Mouse (Mus musculus) heart, embryonic 11.5 days (tissue): ENCODE measurements around the gene Tmem262. TPM values are rescaled to one million over a fixed set of nuclear protein-coding genes. Genes with fewer than 3 reads are reported as not detected.

ENCODE experiments used
- ATAC-seq: fragments of 200-750 bp; cut with Nextera tagmentation; replicated peaks from 2 replicates; pipeline ENCODE4 v1.8.0; 2017; ENCODE audit warnings: moderate library complexity; ENCODE audit not compliant: insufficient number of reproducible peaks, low FRiP score, low TSS enrichment
- H3K27ac ChIP-seq: fragments of 300-500 bp; sonication (generic); 2 replicates; pipeline ENCODE4 v1.5.1; 2014; ENCODE audit warnings: mild to moderate bottlenecking, low read depth, low read length
- H3K27me3 ChIP-seq: fragments of 300-500 bp; sonication (generic); 2 replicates; pipeline ENCODE4 v1.6.1; 2014; ENCODE audit warnings: mild to moderate bottlenecking, low read length, mixed read lengths; ENCODE audit not compliant: control insufficient read depth, insufficient read depth
- H3K36me3 ChIP-seq: fragments of 300-500 bp; sonication (generic); 2 replicates; pipeline ENCODE4 v1.6.1; 2014; ENCODE audit warnings: mild to moderate bottlenecking, low read length, moderate library complexity, mixed read lengths; ENCODE audit not compliant: control insufficient read depth, insufficient read depth
- H3K4me1 ChIP-seq: fragments of 300-500 bp; sonication (generic); 2 replicates; pipeline ENCODE4 v1.6.1; 2014; ENCODE audit warnings: low read length; ENCODE audit not compliant: control insufficient read depth, insufficient read depth
- H3K4me2 ChIP-seq: fragments of 300-500 bp; sonication (generic); 2 replicates; pipeline ENCODE4 v1.6.1; 2014; ENCODE audit warnings: mild to moderate bottlenecking, moderate library complexity
- H3K4me3 ChIP-seq: fragments of 300-500 bp; sonication (generic); 2 replicates; pipeline ENCODE4 v1.5.1; 2014; ENCODE audit warnings: low read depth, low read length
- H3K9ac ChIP-seq: fragments of 300-500 bp; sonication (generic); 2 replicates; pipeline ENCODE4 v1.6.1; 2014; ENCODE audit warnings: mild to moderate bottlenecking, low read depth, low read length, moderate library complexity
- H3K9me3 ChIP-seq: fragments of 300-500 bp; sonication (generic); replicated peaks from 2 replicates; pipeline ENCODE4 v1.6.1; 2016; ENCODE audit warnings: low read length; ENCODE audit not compliant: control insufficient read depth
- WGBS: fragments of 180-500 bp; shearing (Covaris S2); extraction: QIAGEN DNeasy Blood & Tissue Kit; methylation state at CpG from one replicate; pipeline ENCODE4 v1.1.7; 2014; ENCODE audit not compliant: insufficient replicate concordance; 5-methylcytosine and 5-hydroxymethylcytosine counted together
- polyA plus RNA-seq: library from polyadenylated mRNA; unstranded; fragments of >200 nt; fragmentation: Nextera tagmentation; extraction: Ambion mirVana; gene quantifications from 2 replicates; pipeline ENCODE4 v1.2.1, GENCODE M21; 2014

The Tmem262 gene
- polyA plus RNA-seq, 1 experiment from 2014 or later, result not detected

DNA sequence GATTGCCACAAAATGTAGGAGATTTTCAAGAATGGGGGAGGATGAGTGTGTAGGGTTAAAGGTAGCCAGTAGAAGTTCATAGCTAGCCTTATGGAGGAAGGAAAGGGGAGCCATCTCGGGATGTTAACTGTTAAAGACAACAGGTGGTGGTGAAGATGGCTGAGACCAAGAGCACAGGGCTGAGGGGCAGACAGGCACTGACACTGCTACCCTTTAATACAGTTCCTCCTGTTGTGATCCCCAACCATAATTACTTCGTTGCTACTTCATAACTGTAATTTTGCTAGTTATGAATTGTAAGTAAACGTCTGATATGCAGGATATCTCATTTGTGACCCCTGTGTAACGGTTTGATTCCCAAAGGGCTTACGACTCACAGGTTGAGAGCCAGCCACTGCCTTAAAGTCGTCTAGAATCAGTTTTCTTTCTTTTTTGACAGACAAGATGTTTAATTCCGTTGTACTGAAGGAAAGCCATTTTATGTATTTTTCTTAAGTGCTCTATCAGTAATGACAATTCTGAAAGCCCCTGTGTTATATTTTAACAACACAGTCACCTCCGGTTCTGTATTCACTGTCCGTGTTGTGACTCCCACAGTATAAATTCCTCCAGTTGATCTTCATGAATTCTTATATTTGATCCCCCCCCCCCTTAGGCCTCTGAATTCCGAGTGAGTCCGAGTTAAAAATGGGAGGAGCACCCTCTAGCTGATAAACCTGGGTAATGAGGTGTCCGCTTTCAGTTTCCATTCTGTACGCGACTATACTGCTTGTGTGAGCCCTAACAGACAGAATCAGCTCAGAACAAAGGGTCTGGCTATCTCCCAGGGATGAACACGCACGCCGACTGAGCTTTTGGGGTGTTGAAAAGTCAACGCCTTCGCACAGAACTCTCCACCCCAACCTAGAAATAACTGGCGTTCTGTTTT is 34.2 kb upstream of the Tmem262 start:
- ATAC-seq, result no peak
- WGBS, result 18% methylated on average over 20 of the region's 20 CpGs

DNA sequence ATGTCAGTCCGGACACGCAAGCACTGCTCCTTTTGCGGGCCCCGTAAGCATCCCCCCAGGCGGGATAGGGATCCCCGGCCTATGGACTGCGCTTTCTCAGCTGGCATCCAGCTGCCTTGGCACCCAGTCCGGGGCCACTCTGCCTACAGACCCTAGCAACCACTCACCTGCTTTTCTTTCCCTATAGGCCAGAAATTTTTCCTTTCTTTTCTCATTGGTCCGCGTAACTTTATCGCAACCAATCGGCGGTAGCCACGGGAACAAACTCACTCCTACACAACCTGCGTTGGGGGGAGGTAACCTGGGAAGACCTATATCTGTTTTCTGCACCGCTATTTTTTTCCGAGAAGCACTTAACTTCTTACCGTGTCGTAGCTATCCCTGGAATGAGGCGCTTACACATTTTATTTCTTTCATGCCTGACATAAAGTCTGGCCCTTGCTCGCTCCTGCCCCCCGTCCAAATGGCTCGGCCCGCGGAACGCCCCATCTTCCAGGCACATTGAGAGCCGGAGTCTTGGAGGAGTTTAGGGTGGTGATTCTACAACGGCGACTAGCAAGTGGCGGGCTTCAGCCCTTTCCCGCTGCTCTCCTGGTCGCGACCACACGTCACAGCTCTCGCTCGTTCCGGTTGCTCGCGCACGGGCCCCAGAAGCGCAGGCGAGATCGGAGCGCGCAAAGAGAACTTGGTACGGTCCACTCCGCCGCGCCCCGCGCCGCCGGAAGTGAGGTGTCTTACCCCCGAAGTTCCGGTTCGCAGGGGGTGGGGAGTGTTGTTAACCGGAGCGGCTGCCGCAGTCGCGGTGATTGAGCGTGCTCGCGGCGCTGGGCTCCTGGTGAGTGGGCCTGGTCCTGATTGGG is 33.3 kb upstream of the Tmem262 start, which contains the start of gene Syvn1:
TSS of gene Syvn1 (plus strand) at position 283 of the 860 bp plus-strand sequence.
- Histone ChIP-seq H3K27me3 (no peaks in the 10 kb centered on the region), H3K9me3 (no peaks in the 10 kb centered on the region), H3K4me2 (peak within 1 kb of the TSS; percentile 97), H3K4me3 (peak within 1 kb of the TSS; percentile 82), H3K4me1 (peaks cover 16% of the 10 kb centered on the region), H3K36me3 (peaks cover 31% of the 10 kb centered on the region), H3K27ac (peak within 1 kb of the TSS; percentile 98), H3K9ac (peak within 1 kb of the TSS; percentile 94)
- peak; percentile 84 for ATAC-seq
- WGBS, result under 1% methylated on average over 65 of the region's 65 CpGs

More for the DNA sequence above, 34.2 kb upstream of the Tmem262 start:
- Histone ChIP-seq H3K27ac (peak overlapping the region; percentile 98), H3K36me3 (peaks cover 22% of the 10 kb centered on the region), H3K27me3 (no peaks in the 10 kb centered on the region), H3K9ac (peak overlapping the region; percentile 94), H3K9me3 (no peaks in the 10 kb centered on the region), H3K4me2 (peak overlapping the region; percentile 97), H3K4me3 (peak overlapping the region; percentile 82), H3K4me1 (peaks cover 16% of the 10 kb centered on the region)

DNA sequence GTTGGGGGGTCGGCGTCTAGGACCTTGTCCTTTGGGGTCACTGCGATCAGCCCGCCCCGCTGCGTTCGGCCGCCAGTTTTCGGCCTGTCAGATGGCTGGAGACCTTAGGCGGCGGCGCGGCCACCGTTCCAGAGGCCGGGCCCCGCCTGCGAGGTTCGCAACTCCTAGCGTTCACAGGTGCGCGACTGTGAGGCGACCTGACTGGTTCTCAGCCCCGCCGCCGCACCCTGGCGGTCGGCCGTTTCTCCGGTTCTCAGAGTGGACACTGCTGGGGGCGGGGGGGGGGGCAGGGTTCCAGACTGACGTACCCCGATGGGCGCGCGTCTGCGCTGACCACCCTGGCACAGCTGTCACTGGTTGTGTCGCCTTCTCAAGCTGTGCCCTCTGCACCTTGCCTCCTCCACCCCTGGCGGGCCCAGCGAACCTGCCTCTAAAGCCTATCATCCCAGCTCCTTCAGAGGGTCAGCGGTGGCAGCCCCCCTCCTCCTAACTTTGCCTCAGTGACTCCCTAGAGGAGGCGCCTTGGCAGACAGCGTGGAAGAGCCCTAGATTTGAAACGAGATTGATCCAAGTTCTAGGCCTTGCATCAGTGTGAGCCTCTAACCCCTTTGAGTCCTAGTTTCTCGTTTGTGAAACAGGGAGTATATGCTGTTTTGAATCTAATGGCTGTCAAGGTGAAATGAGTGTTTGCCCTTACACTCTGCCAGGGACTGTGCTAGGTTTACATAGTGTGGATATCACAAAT is 32.5 kb upstream of the Tmem262 start:
- H3K4me2 ChIP-seq, result peak overlapping the region; percentile 97
- peak overlapping the region; percentile 82 for H3K4me3 ChIP-seq
- WGBS, result 2% methylated on average over 44 of the region's 44 CpGs
- peak overlapping the region; percentile 98 for H3K27ac ChIP-seq
- H3K36me3 ChIP-seq, result peaks cover 36% of the 10 kb centered on the region
- no peaks in the 10 kb centered on the region for H3K9me3 ChIP-seq
- H3K27me3 ChIP-seq, result no peaks in the 10 kb centered on the region
- H3K9ac ChIP-seq, result peak overlapping the region; percentile 94
- H3K4me1 ChIP-seq, result peaks cover 16% of the 10 kb centered on the region
- ATAC-seq, result peak; percentile 31; the same call in 1 of the 2 replicates

DNA sequence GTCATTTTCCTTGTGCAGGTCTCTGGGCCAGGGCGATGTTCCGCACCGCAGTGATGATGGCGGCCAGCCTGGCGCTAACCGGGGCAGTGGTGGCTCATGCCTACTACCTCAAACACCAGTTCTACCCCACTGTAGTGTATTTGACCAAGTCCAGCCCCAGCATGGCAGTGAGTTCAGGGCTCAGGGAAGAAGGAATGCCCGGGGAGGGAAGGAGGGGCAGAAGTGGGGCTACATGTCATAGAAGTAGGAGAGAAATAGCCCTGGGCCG is 32.0 kb upstream of the Tmem262 start:
- 82% methylated on average over 8 of the region's 8 CpGs for WGBS
- Histone ChIP-seq H3K4me2 (peak overlapping the region; percentile 97), H3K9me3 (no peaks in the 10 kb centered on the region), H3K36me3 (peaks cover 41% of the 10 kb centered on the region), H3K27me3 (no peaks in the 10 kb centered on the region), H3K27ac (no peak overlapping the region), H3K4me1 (peaks cover 16% of the 10 kb centered on the region), H3K4me3 (peak overlapping the region; percentile 82), H3K9ac (peak overlapping the region; percentile 94)
- ATAC-seq, result no peak

DNA sequence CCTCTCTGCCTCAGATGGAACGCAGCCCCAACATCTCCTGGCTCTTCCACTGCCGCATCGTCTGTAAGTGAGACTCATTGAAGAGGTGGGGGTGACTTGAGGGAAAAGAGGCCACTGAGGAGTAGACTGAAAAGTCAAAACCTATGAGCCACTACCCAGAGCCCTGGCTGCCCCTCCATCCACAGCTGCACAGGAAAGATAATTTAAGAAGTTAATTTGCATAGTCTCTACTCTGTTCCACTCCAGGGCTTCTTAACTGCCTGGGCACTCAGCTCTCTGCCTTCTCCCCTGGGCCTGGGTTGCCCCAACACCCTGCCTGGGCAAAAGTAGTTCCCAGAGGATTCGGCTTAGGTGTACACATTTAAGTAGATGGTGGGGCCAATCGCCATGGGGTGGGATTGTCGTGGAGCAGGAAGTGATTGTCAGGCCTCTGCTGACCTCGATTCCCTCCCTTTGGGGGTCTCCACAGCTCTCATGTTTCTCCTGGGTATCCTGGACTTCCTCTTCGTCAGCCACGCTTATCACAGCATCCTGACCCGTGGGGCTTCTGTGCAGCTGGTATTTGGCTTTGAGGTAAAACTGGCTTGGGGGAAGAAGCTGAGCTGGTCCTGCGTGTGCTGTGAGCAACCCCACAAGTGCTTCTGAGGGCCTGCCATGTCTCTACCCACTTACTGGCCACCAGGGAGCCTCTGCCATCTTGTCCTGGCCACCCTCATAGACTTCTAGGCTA is 31.0 kb upstream of the Tmem262 start:
- H3K27ac ChIP-seq, result no peak overlapping the region
- H3K9me3 ChIP-seq, result no peaks in the 10 kb centered on the region
- 79% methylated on average over 11 of the region's 11 CpGs for WGBS
- no peak overlapping the region for H3K4me3 ChIP-seq
- peaks cover 16% of the 10 kb centered on the region for H3K4me1 ChIP-seq
- ATAC-seq, result no peak
- no peaks in the 10 kb centered on the region for H3K27me3 ChIP-seq
- H3K9ac ChIP-seq, result peak overlapping the region; percentile 3; the same call in 1 of the 2 replicates
- H3K4me2 ChIP-seq, result no peak overlapping the region
- H3K36me3 ChIP-seq, result peaks cover 47% of the 10 kb centered on the region

DNA sequence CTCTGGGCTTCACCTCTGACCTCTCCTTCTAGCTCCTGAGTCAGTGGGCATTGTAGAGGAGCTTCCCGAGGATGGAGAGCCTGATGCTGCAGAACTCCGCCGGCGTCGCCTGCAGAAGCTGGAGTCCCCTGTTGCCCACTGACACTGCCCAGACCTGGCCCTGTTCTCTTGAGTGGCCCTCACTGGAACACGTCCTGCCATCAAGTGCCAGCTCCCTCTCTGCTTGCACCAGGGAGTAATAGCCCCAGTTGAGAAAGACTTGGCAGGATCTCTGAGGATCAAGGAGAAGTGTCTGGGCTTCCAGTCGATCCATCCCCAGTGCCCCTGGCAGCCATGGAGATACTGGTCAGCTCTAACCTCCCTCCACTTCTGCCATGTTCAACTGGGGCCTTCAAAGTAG is 27.3 kb upstream of the Tmem262 start:
- H3K4me3 ChIP-seq, result no peak overlapping the region
- H3K9me3 ChIP-seq, result no peaks in the 10 kb centered on the region
- peaks cover 16% of the 10 kb centered on the region for H3K4me1 ChIP-seq
- no peak overlapping the region for H3K4me2 ChIP-seq
- H3K27ac ChIP-seq, result no peak overlapping the region
- no peaks in the 10 kb centered on the region for H3K27me3 ChIP-seq
- no peak overlapping the region for H3K9ac ChIP-seq
- ATAC-seq, result no peak
- H3K36me3 ChIP-seq, result peaks cover 57% of the 10 kb centered on the region
- 85% methylated on average over 7 of the region's 7 CpGs for WGBS

DNA sequence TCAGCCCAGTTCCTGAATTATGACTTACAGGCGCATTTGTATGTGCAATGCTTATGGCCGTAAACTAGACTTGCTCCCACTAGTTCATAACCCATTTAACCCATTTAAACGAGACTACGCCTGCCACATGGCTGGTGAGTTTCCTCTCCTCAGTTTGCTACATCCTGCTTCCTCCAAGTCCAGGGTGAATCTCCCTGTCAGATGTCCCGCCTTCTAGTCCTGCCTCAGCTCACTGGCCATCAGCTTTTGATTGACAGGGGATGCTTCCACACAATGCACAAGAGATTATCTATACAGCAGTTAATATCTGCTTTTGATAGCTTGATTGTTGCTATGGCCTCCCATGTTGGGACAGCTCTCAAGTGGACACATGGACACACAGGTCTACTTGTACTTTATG is 25.5 kb upstream of the Tmem262 start:
- Histone ChIP-seq H3K4me1 (peaks cover 14% of the 10 kb centered on the region), H3K4me2 (no peak overlapping the region), H3K9me3 (no peaks in the 10 kb centered on the region), H3K27me3 (no peaks in the 10 kb centered on the region), H3K36me3 (peaks cover 48% of the 10 kb centered on the region), H3K27ac (no peak overlapping the region), H3K4me3 (no peak overlapping the region), H3K9ac (no peak overlapping the region)
- 85% methylated on average over 5 of the region's 5 CpGs for WGBS
- no peak for ATAC-seq
